Mouse (Mus musculus) MEL (cell line): ENCODE data around the gene Rps6ka3. TPM values are rescaled to one million over a fixed set of nuclear protein-coding genes. Genes with fewer than 3 reads are reported as not detected.

ENCODE experiments used
- DNase-seq: peaks from one replicate; pipeline ENCODE4 v3.0.0; 2011; ENCODE audit warnings: low read depth, low spot score
- H3K27ac ChIP-seq: 2 replicates; pipeline ENCODE4 v1.5.1; 2012; ENCODE audit warnings: low read depth, mild to moderate bottlenecking, control low read depth, low read length, moderate library complexity; ENCODE audit not compliant: control insufficient read depth
- H3K27me3 ChIP-seq, 2 experiments: fragments of 150-350 bp in 1 of 2; sonication (generic) in 1 of 2; 2 replicates each; pipeline ENCODE4 v1.6.1; 2012; ENCODE audit warnings: low read length in 2 of 2, mild to moderate bottlenecking in 2 of 2, improper control_type of control experiment in 1 of 2, moderate library complexity in 1 of 2; ENCODE audit not compliant: insufficient read depth in 2 of 2, control insufficient read depth in 1 of 2
- H3K36me3 ChIP-seq, 2 experiments: 2 replicates each; pipeline ENCODE4 v1.6.1; 2012 to 2014; ENCODE audit warnings: low read length in 2 of 2, improper control_type of control experiment in 1 of 2, inconsistent platforms in 1 of 2, mild to moderate bottlenecking in 1 of 2; ENCODE audit not compliant: insufficient read depth in 2 of 2, control insufficient read depth in 1 of 2
- H3K4me1 ChIP-seq, 2 experiments: fragments of 150-350 bp in 1 of 2; sonication (generic) in 1 of 2; 2 replicates each; pipeline ENCODE4 v1.6.1; 2012; ENCODE audit warnings: low read length in 2 of 2, improper control_type of control experiment in 1 of 2, mild to moderate bottlenecking in 1 of 2; ENCODE audit not compliant: insufficient read depth in 2 of 2, control insufficient read depth in 1 of 2
- H3K4me3 ChIP-seq, 2 experiments: fragments of 150-350 bp in 1 of 2; sonication (generic) in 1 of 2; 2 replicates each; pipeline ENCODE4 v1.5.1; 2012; ENCODE audit warnings: low read depth in 2 of 2, low read length in 2 of 2, mild to moderate bottlenecking in 2 of 2, moderate library complexity in 2 of 2, control low read depth in 1 of 2, improper control_type of control experiment in 1 of 2; ENCODE audit not compliant: control insufficient read depth in 1 of 2, insufficient read depth in 1 of 2
- H3K79me2 ChIP-seq: 2 replicates; pipeline ENCODE4 v1.6.1; 2012; ENCODE audit warnings: mild to moderate bottlenecking, low read length, moderate library complexity; ENCODE audit not compliant: control insufficient read depth, poor library complexity, insufficient read depth
- H3K9ac ChIP-seq: 2 replicates; pipeline ENCODE4 v1.6.1; 2012; ENCODE audit warnings: low read depth, mild to moderate bottlenecking, control low read depth, low read length, moderate library complexity; ENCODE audit not compliant: control insufficient read depth, poor library complexity, severe bottlenecking
- H3K9me3 ChIP-seq: fragments of 150-350 bp; sonication (generic); replicated peaks from 2 replicates; pipeline ENCODE4 v1.6.1; 2012; ENCODE audit warnings: mild to moderate bottlenecking, low read length, improper control_type of control experiment, moderate library complexity; ENCODE audit not compliant: insufficient read depth
- BHLHE40 ChIP-seq: IDR thresholded peaks from 2 replicates; pipeline ENCODE4 v1.6.1; 2012; ENCODE audit warnings: low read depth, mild to moderate bottlenecking, inconsistent platforms, low read length, improper control_type of control experiment, borderline replicate concordance
- CHD1 ChIP-seq: IDR thresholded peaks from 2 replicates; pipeline ENCODE4 v1.6.1; 2012; ENCODE audit warnings: low read depth, mild to moderate bottlenecking, inconsistent platforms, low read length, improper control_type of control experiment
- CTCF ChIP-seq, 3 experiments: IDR thresholded peaks in 2 of 3; conservative IDR thresholded peaks in 1 of 3; 2 replicates each; pipeline ENCODE4 v1.5.1; 2011 to 2012; ENCODE audit warnings: low read length in 3 of 3, low read depth in 2 of 3, mild to moderate bottlenecking in 2 of 3, improper control_type of control experiment in 1 of 3, inconsistent platforms in 1 of 3, mixed read lengths in 1 of 3, moderate library complexity in 1 of 3; ENCODE audit not compliant: control insufficient read depth in 1 of 3, insufficient read depth in 1 of 3, poor library complexity in 1 of 3, severe bottlenecking in 1 of 3
- ELF1 ChIP-seq: IDR thresholded peaks from 2 replicates; pipeline ENCODE4 v1.6.1; 2014; ENCODE audit warnings: low read depth, mild to moderate bottlenecking, inconsistent platforms, low read length, improper control_type of control experiment, moderate library complexity
- EP300 ChIP-seq, 2 experiments: IDR thresholded peaks; 2 replicates each; pipeline ENCODE4 v1.6.1; 2011; ENCODE audit warnings: improper control_type of control experiment in 2 of 2, low read length in 2 of 2, low read depth in 1 of 2, mild to moderate bottlenecking in 1 of 2
- ETS1 ChIP-seq: IDR thresholded peaks from 2 replicates; pipeline ENCODE4 v1.6.1; 2012; ENCODE audit warnings: low read depth, mild to moderate bottlenecking, inconsistent platforms, low read length, improper control_type of control experiment, moderate library complexity
- GATA1 ChIP-seq: IDR thresholded peaks from 2 replicates; pipeline ENCODE4 v1.6.1; 2011; ENCODE audit warnings: low read depth, low read length, improper control_type of control experiment
- HCFC1 ChIP-seq: IDR thresholded peaks from 2 replicates; pipeline ENCODE4 v1.6.1; 2012; ENCODE audit warnings: low read depth, mild to moderate bottlenecking, inconsistent platforms, low read length, improper control_type of control experiment, moderate library complexity
- JUND ChIP-seq: IDR thresholded peaks from 2 replicates; pipeline ENCODE4 v1.6.1; 2011; ENCODE audit warnings: low read depth, mild to moderate bottlenecking, improper control_type of control experiment, low read length
- MAFK ChIP-seq: IDR thresholded peaks from 2 replicates; pipeline ENCODE4 v1.6.1; 2011; ENCODE audit warnings: low read depth, mild to moderate bottlenecking, low read length, improper control_type of control experiment, borderline replicate concordance
- MAX ChIP-seq: IDR thresholded peaks from 2 replicates; pipeline ENCODE4 v1.6.1; 2011; ENCODE audit warnings: low read length, improper control_type of control experiment
- MAZ ChIP-seq: IDR thresholded peaks from 2 replicates; pipeline ENCODE4 v1.6.1; 2012; ENCODE audit warnings: low read depth, mild to moderate bottlenecking, inconsistent platforms, low read length, improper control_type of control experiment
- MEF2A ChIP-seq: IDR thresholded peaks from 2 replicates; pipeline ENCODE4 v1.6.1; 2014; ENCODE audit warnings: low read depth, mild to moderate bottlenecking, inconsistent platforms, low read length, improper control_type of control experiment; ENCODE audit not compliant: poor library complexity, insufficient replicate concordance, severe bottlenecking; ENCODE audit errors: extremely low read depth
- MYB ChIP-seq: IDR thresholded peaks from 2 replicates; pipeline ENCODE4 v1.6.1; 2011; ENCODE audit warnings: mild to moderate bottlenecking, low read depth, low read length, improper control_type of control experiment
- NRF1 ChIP-seq: IDR thresholded peaks from 2 replicates; pipeline ENCODE4 v1.6.1; 2014; ENCODE audit warnings: low read depth, mild to moderate bottlenecking, inconsistent platforms, low read length, improper control_type of control experiment, moderate library complexity; ENCODE audit not compliant: poor library complexity, insufficient read depth, severe bottlenecking
- POLR2A ChIP-seq, 2 experiments: IDR thresholded peaks; 2 replicates each; pipeline ENCODE4 v1.6.1; 2011 to 2012; ENCODE audit warnings: low read length in 2 of 2, mild to moderate bottlenecking in 2 of 2, control low read depth in 1 of 2, improper control_type of control experiment in 1 of 2, low read depth in 1 of 2, moderate library complexity in 1 of 2; ENCODE audit not compliant: control insufficient read depth in 1 of 2, insufficient read depth in 1 of 2, poor library complexity in 1 of 2
- RAD21 ChIP-seq: IDR thresholded peaks from 2 replicates; pipeline ENCODE4 v1.6.1; 2011; ENCODE audit warnings: mild to moderate bottlenecking, low read depth, low read length, improper control_type of control experiment
- SIN3A ChIP-seq: IDR thresholded peaks from 2 replicates; pipeline ENCODE4 v1.6.1; 2012; ENCODE audit warnings: low read length, improper control_type of control experiment, inconsistent platforms
- SMC3 ChIP-seq: IDR thresholded peaks from 2 replicates; pipeline ENCODE4 v1.6.1; 2011; ENCODE audit warnings: low read depth, low read length, improper control_type of control experiment
- TAL1 ChIP-seq: IDR thresholded peaks from 2 replicates; pipeline ENCODE4 v1.6.1; 2012; ENCODE audit warnings: mild to moderate bottlenecking, inconsistent platforms, low read length, moderate library complexity, mixed read lengths
- TBP ChIP-seq: IDR thresholded peaks from 2 replicates; pipeline ENCODE4 v1.8.0; 2011; ENCODE audit warnings: low read depth, low read length, improper control_type of control experiment
- TCF12 ChIP-seq: IDR thresholded peaks from 2 replicates; pipeline ENCODE4 v1.6.1; 2014; ENCODE audit warnings: low read depth, mild to moderate bottlenecking, inconsistent platforms, low read length, improper control_type of control experiment, moderate library complexity
- UBTF ChIP-seq: IDR thresholded peaks from 2 replicates; pipeline ENCODE4 v1.6.1; 2012; ENCODE audit warnings: low read depth, mild to moderate bottlenecking, inconsistent platforms, low read length, improper control_type of control experiment, moderate library complexity, borderline replicate concordance; ENCODE audit not compliant: insufficient read depth
- USF1 ChIP-seq: IDR thresholded peaks from 2 replicates; pipeline ENCODE4 v1.6.1; 2014; ENCODE audit warnings: low read depth, mild to moderate bottlenecking, inconsistent platforms, low read length, improper control_type of control experiment, moderate library complexity
- ZC3H11A ChIP-seq: IDR thresholded peaks from 2 replicates; pipeline ENCODE4 v1.6.1; 2012; ENCODE audit warnings: low read depth, mild to moderate bottlenecking, inconsistent platforms, low read length, improper control_type of control experiment
- ZKSCAN1 ChIP-seq: IDR thresholded peaks from 2 replicates; pipeline ENCODE4 v1.6.1; 2012; ENCODE audit warnings: low read depth, mild to moderate bottlenecking, inconsistent platforms, low read length, improper control_type of control experiment, moderate library complexity
- ZMIZ1 ChIP-seq: IDR thresholded peaks from 2 replicates; pipeline ENCODE4 v1.6.1; 2012; ENCODE audit warnings: low read depth, mild to moderate bottlenecking, inconsistent platforms, low read length, improper control_type of control experiment, moderate library complexity
- ZNF384 ChIP-seq: IDR thresholded peaks from 2 replicates; pipeline ENCODE4 v1.6.1; 2012; ENCODE audit warnings: low read depth, mild to moderate bottlenecking, inconsistent platforms, low read length, improper control_type of control experiment
- polyA plus RNA-seq, 2 experiments: library from polyadenylated mRNA; stranded (reverse) in 1 of 2; unstranded in 1 of 2; fragments of >175 nt in 1 of 2; fragments of >200 nt in 1 of 2; gene quantifications; 2 replicates each; pipeline versions ENCODE4 v1.2.1 to v1.2.4; 2012; ENCODE audit warnings: low replicate concordance in 2 of 2, low read depth in 1 of 2; ENCODE audit not compliant: insufficient read length in 2 of 2, insufficient read depth in 1 of 2, missing spikeins in 1 of 2
- total RNA-seq: library from RNA; depleted of rRNA; stranded (reverse); fragments of 300-350 nt; gene quantifications from 2 replicates; pipeline ENCODE4 v1.2.3, GENCODE M21; 2012

Gene Rps6ka3
- total and polyA plus RNA-seq, 3 experiments, result 10.9 to 32.7 TPM; not detected in 1

DNA sequence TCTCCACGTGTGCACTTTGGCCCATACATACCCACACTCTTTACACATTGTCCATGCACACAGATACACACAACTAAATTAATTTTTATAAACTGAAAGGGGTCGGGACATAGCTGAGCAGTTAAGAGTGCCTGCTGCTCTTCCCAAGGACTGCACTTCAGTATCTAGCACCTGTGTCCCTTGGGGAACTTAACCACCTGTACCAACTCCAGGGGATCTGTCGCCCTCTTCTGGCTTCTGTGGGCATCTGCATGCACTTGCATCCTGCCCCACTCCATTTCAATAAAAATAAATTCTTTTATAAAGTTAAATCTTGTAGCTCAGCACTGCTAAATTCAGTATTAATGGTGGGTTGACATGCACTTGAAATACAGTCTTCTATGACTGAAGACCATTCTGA lies 54.6 kb downstream of the Rps6ka3 start:
- Histone ChIP-seq H3K9ac (no peak overlapping the region), H3K9me3 (no peaks in the 10 kb centered on the region), H3K27ac (no peak overlapping the region), H3K4me3 (no peak overlapping the region), H3K27me3 (no peaks in the 10 kb centered on the region), H3K4me1 (peaks cover 3 to 10% of the 10 kb centered on the region in 2 experiments), H3K79me2 (no peaks in the 10 kb centered on the region; the same call in 1 of the 2 replicates)
- peak; percentile 70 for DNase-seq
- TF ChIP-seq MAZ (no peak), RAD21 (peak; percentile 69), CTCF (IDR thresholded peaks at IDR 0.05 in 2 of 3, conservative IDR thresholded peaks at IDR 0.05 in 1 of 3; ENCODE audit: control insufficient read depth in 1 of 3, insufficient read depth in 1 of 3, low read depth in 2 of 3, low read length in 3 of 3, poor library complexity in 1 of 3, severe bottlenecking in 1 of 3) (peak; percentile 76 to 84 (median 84)), UBTF (no peak), TBP (no peak), TCF12 (no peak), ZC3H11A (peak; percentile 49), SMC3 (peak; percentile 63), MAX (no peak), SIN3A (no peak)
- TF ChIP-seq, all 39 proteins: peak for 4
- peaks cover 0 to 13% of the 10 kb centered on the region in 2 experiments; a peak in 2 of 4 replicates for H3K36me3 ChIP-seq

GRCm38 (mm10) chrX:159269072-159269471 lies 59.0 kb downstream of the Rps6ka3 start:
- H3K9ac ChIP-seq, result no peak overlapping the region
- no peaks in the 10 kb centered on the region for H3K27me3 ChIP-seq
- peaks cover 0 to 8% of the 10 kb centered on the region in 2 experiments; a peak in 2 of 4 replicates for H3K36me3 ChIP-seq
- no peak overlapping the region for H3K4me3 ChIP-seq
- TF ChIP-seq GATA1 (no peak), POLR2A (IDR thresholded peaks at IDR 0.05; ENCODE audit: control insufficient read depth in 1 of 2, insufficient read depth in 1 of 2, low read depth in 1 of 2, low read length in 2 of 2, poor library complexity in 1 of 2) (no peak), CTCF (IDR thresholded peaks at IDR 0.05 in 2 of 3, conservative IDR thresholded peaks at IDR 0.05 in 1 of 3; ENCODE audit: control insufficient read depth in 1 of 3, insufficient read depth in 1 of 3, low read depth in 2 of 3, low read length in 3 of 3, poor library complexity in 1 of 3, severe bottlenecking in 1 of 3) (peak; percentile 13 to 81 (median 68); a peak in 5 of 6 replicates), ZMIZ1 (no peak), MAZ (no peak), ZNF384 (no peak), USF1 (no peak), ETS1 (no peak), MYB (no peak), ZC3H11A (peak; percentile 44; the same call in 1 of the 2 replicates), RAD21 (peak; percentile 82), ZKSCAN1 (no peak), BHLHE40 (no peak), TAL1 (no peak), SMC3 (peak; percentile 76), JUND (no peak), CHD1 (no peak), NRF1 (no peak), MEF2A (no peak), MAFK (no peak), HCFC1 (no peak), EP300 (IDR thresholded peaks at IDR 0.05; ENCODE audit: low read depth in 1 of 2, low read length in 2 of 2) (peak in 1 of 2 experiments; percentile 38; a peak in 1 of 4 replicates), ELF1 (no peak; the same call in 1 of the 2 replicates)
- DNase-seq, result peak; percentile 87
- peaks cover 3 to 5% of the 10 kb centered on the region in 2 experiments; a peak in 3 of 4 replicates for H3K4me1 ChIP-seq
- no peaks in the 10 kb centered on the region for H3K9me3 ChIP-seq
- no peaks in the 10 kb centered on the region for H3K79me2 ChIP-seq
- H3K27ac ChIP-seq, result no peak overlapping the region
